Mouse (Mus musculus) intestine, postnatal 0 days (tissue): ENCODE measurements around the gene Phkg2. TPM values are rescaled to one million over a fixed set of nuclear protein-coding genes. Genes with fewer than 3 reads are reported as not detected.
"Not testable (repeated sequence)": the region's sequence is repeated elsewhere in the genome, so short reads cannot be mapped to it uniquely, and the experiment has no call there.

Experiments used
- ATAC-seq: fragments of 200-750 bp; cut with Nextera tagmentation; 2 replicates; pipeline ENCODE4 v1.8.0; 2017; ENCODE audit warnings: mild to moderate bottlenecking, moderate TSS enrichment, moderate library complexity
- H3K27ac ChIP-seq: fragments of 300-500 bp; sonication (generic); 2 replicates; pipeline ENCODE4 v1.5.1; 2014; ENCODE audit warnings: mild to moderate bottlenecking, low read depth, low read length, moderate library complexity
- H3K27me3 ChIP-seq: fragments of 300-500 bp; sonication (generic); replicated peaks from 2 replicates; pipeline ENCODE4 v1.6.1; 2014; ENCODE audit warnings: low read length, mixed read lengths; ENCODE audit not compliant: control insufficient read depth, insufficient read depth
- H3K36me3 ChIP-seq: fragments of 300-500 bp; sonication (generic); 2 replicates; pipeline ENCODE4 v1.6.1; 2014; ENCODE audit warnings: mild to moderate bottlenecking, moderate library complexity; ENCODE audit not compliant: control insufficient read depth, insufficient read depth
- H3K4me1 ChIP-seq: fragments of 300-500 bp; sonication (generic); replicated peaks from 2 replicates; pipeline ENCODE4 v1.6.1; 2014; ENCODE audit warnings: antibody characterized with exemption, low read length, mixed read lengths; ENCODE audit not compliant: control insufficient read depth, insufficient read depth
- H3K4me2 ChIP-seq: fragments of 300-500 bp; sonication (generic); replicated peaks from 2 replicates; pipeline ENCODE4 v1.6.1; 2014; ENCODE audit warnings: low read depth, mild to moderate bottlenecking, moderate library complexity
- H3K4me3 ChIP-seq: fragments of 300-500 bp; sonication (generic); 2 replicates; pipeline ENCODE4 v1.5.1; 2014; ENCODE audit warnings: low read depth, low read length
- H3K9ac ChIP-seq: fragments of 300-500 bp; sonication (generic); 2 replicates; pipeline ENCODE4 v1.6.1; 2014; ENCODE audit warnings: mild to moderate bottlenecking, low read depth, low read length
- H3K9me3 ChIP-seq: fragments of 300-500 bp; sonication (generic); 2 replicates; pipeline ENCODE4 v1.6.1; 2016; ENCODE audit warnings: mixed run types; ENCODE audit not compliant: control insufficient read depth
- CTCF ChIP-seq: sonication (generic); IDR thresholded peaks from 2 replicates; pipeline ENCODE4 v1.5.1; 2016; ENCODE audit warnings: low read depth, mild to moderate bottlenecking, control low read depth, antibody characterized with exemption, moderate library complexity
- WGBS: fragments of 180-500 bp; shearing (Covaris S2); extraction: QIAGEN DNeasy Blood & Tissue Kit; methylation state at CpG from one replicate; pipeline ENCODE4 v1.1.7; 2014; 5-methylcytosine and 5-hydroxymethylcytosine counted together
- polyA plus RNA-seq: library from polyadenylated mRNA; unstranded; fragments of >200 nt; fragmentation: Nextera tagmentation; extraction: Ambion mirVana; gene quantifications from 2 replicates; pipeline ENCODE4 v1.2.1, GENCODE M21; 2015

Phkg2 gene
- polyA plus RNA-seq, 1 experiment from 2014 or later = 25.7 TPM

DNA sequence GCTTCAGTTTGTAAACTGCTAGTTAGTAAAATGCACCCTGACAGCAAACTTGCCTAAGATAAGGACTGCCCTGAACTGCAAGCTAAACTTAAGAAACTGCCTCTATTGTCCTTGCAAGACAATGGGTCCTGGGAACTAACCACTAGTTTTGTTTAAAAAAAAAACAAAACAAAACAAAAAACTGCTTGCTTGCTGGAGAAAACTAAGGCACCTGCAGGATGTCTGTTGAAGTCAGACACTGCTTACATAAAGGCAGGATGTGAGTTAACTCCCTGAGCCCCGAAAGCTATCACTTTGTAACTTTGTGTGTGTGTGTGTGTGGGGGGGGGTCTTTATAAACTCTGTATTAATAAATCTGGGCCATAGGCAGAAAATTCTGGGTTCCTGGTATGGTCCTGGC lies 43.7 kb downstream of the Phkg2 start:
- WGBS = 65% methylated on average over 1 of the region's 1 CpGs
- Histone ChIP-seq H3K36me3 (peaks cover 6% of the 10 kb centered on the region), H3K4me2 (no peak overlapping the region), H3K27me3 (no peaks in the 10 kb centered on the region), H3K9me3 (no peaks in the 10 kb centered on the region), H3K4me1 (no peaks in the 10 kb centered on the region), H3K9ac (no peak overlapping the region), H3K4me3 (no peak overlapping the region), H3K27ac (no peak overlapping the region)
- ATAC-seq = no peak
- no peak for TF ChIP-seq CTCF

DNA sequence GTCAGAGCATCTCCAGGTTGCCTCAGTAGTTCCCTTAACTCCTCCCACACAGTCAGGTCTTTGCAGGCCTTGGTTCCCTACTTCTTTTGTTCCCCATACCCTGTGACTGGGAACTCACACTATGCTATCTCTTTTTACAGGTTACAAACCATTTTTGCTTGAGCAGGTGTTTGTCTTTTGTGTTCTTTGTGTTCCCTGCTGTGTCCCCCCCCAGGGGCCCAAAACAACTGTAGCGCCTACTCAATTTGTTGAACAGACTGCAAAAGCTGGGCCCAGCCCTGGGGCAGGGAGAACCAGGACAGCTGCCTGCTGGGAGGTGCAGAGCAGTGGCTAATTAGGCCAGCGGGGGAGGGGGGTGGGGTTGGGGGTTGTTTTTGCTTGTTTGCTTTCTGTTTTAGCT lies 44.8 kb downstream of the Phkg2 start:
- H3K9ac ChIP-seq = no peak overlapping the region
- WGBS = 74% methylated on average over 2 of the region's 2 CpGs
- no peak overlapping the region for H3K4me3 ChIP-seq
- no peaks in the 10 kb centered on the region for H3K9me3 ChIP-seq
- no peak overlapping the region for H3K27ac ChIP-seq
- ATAC-seq = no peak
- H3K4me2 ChIP-seq = no peak overlapping the region
- TF ChIP-seq CTCF = no peak
- H3K27me3 ChIP-seq = no peaks in the 10 kb centered on the region
- H3K4me1 ChIP-seq = no peaks in the 10 kb centered on the region
- H3K36me3 ChIP-seq = no peaks in the 10 kb centered on the region

DNA sequence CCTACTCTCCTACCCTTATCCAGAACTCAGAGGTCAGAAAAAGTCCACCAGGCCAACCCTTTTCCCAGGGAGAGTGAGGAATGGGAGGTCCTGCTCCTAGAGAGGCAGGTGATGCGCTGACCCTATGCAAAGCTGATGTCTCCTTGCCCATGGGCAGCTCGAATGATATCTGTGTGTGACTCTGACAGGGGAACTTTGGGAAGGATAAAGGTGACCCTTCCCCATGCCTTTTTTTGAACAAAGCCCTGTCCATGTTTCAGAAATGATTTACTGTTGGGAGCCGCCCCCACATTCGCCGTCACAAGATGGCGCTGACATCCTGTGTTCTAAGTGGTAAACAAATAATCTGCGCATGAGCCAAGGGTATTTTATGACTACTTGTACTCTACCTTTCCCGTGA lies 45.3 kb downstream of the Phkg2 start:
- not testable (repeated sequence) for H3K4me2 ChIP-seq, H3K27me3 ChIP-seq, H3K27ac ChIP-seq, H3K9me3 ChIP-seq, H3K4me1 ChIP-seq, ATAC-seq, H3K4me3 ChIP-seq, H3K9ac ChIP-seq, H3K36me3 ChIP-seq
- 90% methylated on average over 7 of the region's 8 CpGs for WGBS

DNA sequence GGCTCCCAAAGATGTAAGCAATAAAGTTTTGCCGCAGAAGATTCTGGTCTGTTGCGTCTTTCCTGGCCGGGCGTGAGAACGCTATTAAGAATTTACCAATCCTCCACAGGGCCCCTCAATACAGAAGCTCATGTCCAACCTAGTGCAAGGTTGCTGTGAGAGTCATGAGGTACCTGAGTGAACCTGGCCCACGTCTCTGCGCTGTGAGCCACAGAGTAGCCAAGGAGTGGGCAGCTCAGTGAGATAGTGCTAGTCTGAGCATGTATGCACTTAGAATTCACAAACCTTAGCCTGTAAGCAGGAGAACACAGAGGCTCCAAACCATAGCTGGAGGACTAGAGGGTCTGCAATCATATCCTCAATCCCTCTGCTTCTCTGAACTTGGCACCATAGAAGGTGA lies 52.9 kb downstream of the Phkg2 start:
- Histone ChIP-seq H3K4me2 (no peak overlapping the region), H3K4me3 (no peak overlapping the region), H3K9ac (no peak overlapping the region), H3K4me1 (no peaks in the 10 kb centered on the region), H3K27me3 (no peaks in the 10 kb centered on the region), H3K9me3 (no peaks in the 10 kb centered on the region), H3K36me3 (no peaks in the 10 kb centered on the region), H3K27ac (no peak overlapping the region)
- ATAC-seq = no peak
- 95% methylated on average over 7 of the region's 7 CpGs for WGBS
- no peak for TF ChIP-seq CTCF

DNA sequence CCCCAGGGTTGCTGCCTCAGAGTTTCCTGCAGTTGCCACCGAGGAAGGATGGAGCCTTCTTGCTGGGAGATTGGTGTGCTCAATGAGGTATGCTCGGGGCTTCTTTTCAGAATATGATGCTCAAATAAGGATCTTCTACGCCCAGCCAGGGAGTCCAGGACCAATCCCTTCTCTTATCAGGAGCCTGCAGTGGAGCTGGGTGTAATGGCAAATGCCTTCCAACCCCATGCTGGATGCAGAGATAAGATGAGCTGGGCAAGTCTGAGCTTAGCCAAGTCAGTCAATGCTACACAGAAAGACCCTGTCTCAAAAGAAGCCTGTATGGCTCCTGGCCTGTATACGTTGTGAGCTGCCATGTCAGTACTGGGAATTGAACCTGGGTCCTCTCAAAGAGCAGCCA lies 53.3 kb downstream of the Phkg2 start:
- no peak overlapping the region for H3K4me2 ChIP-seq
- no peak overlapping the region for H3K27ac ChIP-seq
- no peak overlapping the region for H3K9ac ChIP-seq
- no peak for ATAC-seq
- H3K36me3 ChIP-seq = no peaks in the 10 kb centered on the region
- no peak overlapping the region for H3K4me3 ChIP-seq
- H3K27me3 ChIP-seq = no peaks in the 10 kb centered on the region
- 89% methylated on average over 4 of the region's 4 CpGs for WGBS
- TF ChIP-seq CTCF = no peak
- no peaks in the 10 kb centered on the region for H3K4me1 ChIP-seq
- no peaks in the 10 kb centered on the region for H3K9me3 ChIP-seq

DNA sequence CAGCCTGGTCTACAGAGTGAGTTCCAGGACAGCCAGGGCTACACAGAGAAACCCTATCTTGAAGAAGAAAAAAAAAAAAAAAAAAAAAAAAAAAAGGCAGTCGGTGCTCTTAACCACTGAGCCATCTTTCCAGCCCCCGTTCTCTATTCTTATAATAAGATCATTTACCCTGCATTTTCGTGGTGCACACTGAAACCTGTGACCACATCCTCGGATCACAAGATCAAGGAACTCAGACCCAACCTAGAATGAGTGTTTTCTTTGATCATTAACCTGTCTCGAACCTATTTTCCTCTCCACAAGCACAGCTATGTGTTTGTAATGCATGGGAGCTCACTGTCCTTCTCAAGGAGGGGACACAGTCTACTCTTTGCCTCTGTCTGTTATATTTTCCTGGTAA lies 55.5 kb downstream of the Phkg2 start:
- Histone ChIP-seq H3K36me3 (no peaks in the 10 kb centered on the region), H3K27ac (no peak overlapping the region), H3K4me1 (no peaks in the 10 kb centered on the region), H3K9ac (no peak overlapping the region), H3K4me2 (no peak overlapping the region), H3K9me3 (no peaks in the 10 kb centered on the region), H3K4me3 (no peak overlapping the region), H3K27me3 (no peaks in the 10 kb centered on the region)
- no peak for ATAC-seq
- WGBS = 80% methylated on average over 5 of the region's 5 CpGs
- TF ChIP-seq CTCF = no peak

DNA sequence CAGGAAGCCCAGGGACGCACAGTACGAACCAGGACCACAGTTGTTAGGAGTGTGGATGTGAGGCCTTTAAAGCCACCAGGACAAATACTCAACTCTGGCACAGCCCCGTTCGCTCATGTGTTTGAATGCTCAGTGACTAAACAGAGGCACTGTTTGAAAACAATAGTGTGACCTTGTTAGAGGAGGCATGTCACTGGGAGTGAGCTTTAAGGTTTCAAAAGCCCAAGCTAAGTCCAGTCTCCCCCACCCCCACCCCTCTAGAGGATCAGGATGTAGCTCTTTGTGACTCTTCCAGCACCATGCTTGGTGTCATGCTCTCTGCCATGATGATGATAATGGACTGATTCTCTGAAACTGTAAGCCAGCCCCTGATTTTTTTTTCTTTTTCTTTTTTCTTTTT lies 58.3 kb downstream of the Phkg2 start:
- Histone ChIP-seq H3K4me1 (no peaks in the 10 kb centered on the region), H3K27me3 (no peaks in the 10 kb centered on the region), H3K36me3 (no peaks in the 10 kb centered on the region), H3K27ac (no peak overlapping the region), H3K9ac (no peak overlapping the region), H3K4me2 (no peak overlapping the region), H3K4me3 (no peak overlapping the region), H3K9me3 (no peaks in the 10 kb centered on the region)
- no peak for TF ChIP-seq CTCF
- 73% methylated on average over 4 of the region's 4 CpGs for WGBS
- ATAC-seq = no peak

Other genes starting within 250 kb of the Phkg2 start
- 16.3 and 18.0 TPM in 2 replicates for gene Zfp768, start 227.8 kb upstream of the Phkg2 start, polyA plus RNA-seq
- gene Zfp747, start 197.3 kb upstream of the Phkg2 start, polyA plus RNA-seq = 7.3 and 9.0 TPM in 2 replicates
- gene 9130019O22Rik, start 186.2 kb upstream of the Phkg2 start, polyA plus RNA-seq = 4.7 and 5.8 TPM in 2 replicates
- gene E430018J23Rik, start 179.7 kb upstream of the Phkg2 start, polyA plus RNA-seq = 6.8 and 8.0 TPM in 2 replicates
- gene Zfp764, start 166.5 kb upstream of the Phkg2 start, polyA plus RNA-seq = 4.8 and 5.2 TPM in 2 replicates
- 18.6 and 22.0 TPM in 2 replicates for gene Zfp688, start 151.3 kb upstream of the Phkg2 start, polyA plus RNA-seq
- 2.2 and 2.6 TPM in 2 replicates for gene Zfp689, start 124.2 kb upstream of the Phkg2 start, polyA plus RNA-seq
- gene Prr14, start 113.7 kb upstream of the Phkg2 start, polyA plus RNA-seq = 31.5 and 33.9 TPM in 2 replicates
- 8.1 and 9.4 TPM in 2 replicates for gene Fbrs, start 94.1 kb upstream of the Phkg2 start, polyA plus RNA-seq
- gene Srcap, start 61.4 kb upstream of the Phkg2 start, polyA plus RNA-seq = 12.3 and 12.5 TPM in 2 replicates
- 5.0 and 6.6 TPM in 2 replicates for gene Gm42715, start 53.8 kb upstream of the Phkg2 start, polyA plus RNA-seq
- gene Tmem265, start 11.9 kb upstream of the Phkg2 start, polyA plus RNA-seq = 1.9 and 3.8 TPM in 2 replicates
- 3.0 and 3.1 TPM in 2 replicates for gene Ccdc189, start 15.3 kb downstream of the Phkg2 start, polyA plus RNA-seq
- 16.7 and 20.6 TPM in 2 replicates for gene Rnf40, start 15.4 kb downstream of the Phkg2 start, polyA plus RNA-seq
- gene Zfp629, start 42.5 kb downstream of the Phkg2 start, polyA plus RNA-seq = 3.0 and 3.8 TPM in 2 replicates
- 26.6 and 27.7 TPM in 2 replicates for gene Bcl7c, start 135.6 kb downstream of the Phkg2 start, polyA plus RNA-seq
- 4.1 TPM in 2 replicates for gene Ctf1, start 139.4 kb downstream of the Phkg2 start, polyA plus RNA-seq
- gene Ctf2, start 158.8 kb downstream of the Phkg2 start, polyA plus RNA-seq = not detected in 2 replicates
- gene Fbxl19, start 171.2 kb downstream of the Phkg2 start, polyA plus RNA-seq = 2.1 and 2.2 TPM in 2 replicates
- gene Orai3, start 196.5 kb downstream of the Phkg2 start, polyA plus RNA-seq = 18.7 and 21.8 TPM in 2 replicates
- 9.7 and 9.9 TPM in 2 replicates for gene Setd1a, start 203.3 kb downstream of the Phkg2 start, polyA plus RNA-seq
- gene Gm49388, start 212.3 kb downstream of the Phkg2 start, polyA plus RNA-seq = not detected in 2 replicates
- gene Hsd3b7, start 227.3 kb downstream of the Phkg2 start, polyA plus RNA-seq = 35.2 and 37.3 TPM in 2 replicates